Mouse (Mus musculus) CH12F3 (cell line): ENCODE data around the gene Rbm8a.

Experiments used
- in situ Hi-C: fragments of 300-500 bp; cut with MboI; formaldehyde crosslinking; loops from 2 replicates; pipeline ENCODE4 v1.14.3; 2020; ENCODE audit warnings: low sequenced_read_pairs

The Rbm8a gene

GRCm38 (mm10) chr3:96668424-96669067, 38.8 kb downstream of the Rbm8a start:
- in situ Hi-C loops = no loop called here

GRCm38 (mm10) chr3:96669727-96670468, 40.2 kb downstream of the Rbm8a start, which contains the start of gene Ankrd35:
Gene Ankrd35, plus strand, starts transcription at chr3:96670131.
- in situ Hi-C loops = no loop called here

GRCm38 (mm10) chr3:96671519-96671918, 41.8 kb downstream of the Rbm8a start:
- in situ Hi-C loops = no loop called here

- in situ Hi-C loops = no loop called here
Observed at GRCm38 (mm10) chr3:96673514-96673913, 43.8 kb downstream of the Rbm8a start.

GRCm38 (mm10) chr3:96674442-96674841, 44.7 kb downstream of the Rbm8a start:
- in situ Hi-C loops = no loop called here

- in situ Hi-C loops = no loop called here
Observed at GRCm38 (mm10) chr3:96675171-96675570, 45.4 kb downstream of the Rbm8a start.

GRCm38 (mm10) chr3:96675690-96676089, 46.0 kb downstream of the Rbm8a start:
- in situ Hi-C loops = no loop called here

GRCm38 (mm10) chr3:96678456-96678855, 48.7 kb downstream of the Rbm8a start:
- in situ Hi-C loops = no loop called here

GRCm38 (mm10) chr3:96679159-96679674, 49.5 kb downstream of the Rbm8a start:
- in situ Hi-C loops = no loop called here

- in situ Hi-C loops = no loop called here
Observed at GRCm38 (mm10) chr3:96680269-96680956, 50.7 kb downstream of the Rbm8a start.
